ENCODE assay signal across 8 mouse cellular contexts in genomic region chr11:67482217-67482760, GRCm38 (mm10). TPM values are rescaled to one million over a fixed set of nuclear protein-coding genes. Genes with fewer than 3 reads are reported as not detected.
DNase-seq lines count a peak whose midpoint lies in the region; ATAC-seq lines count a peak whose summit lies in the region.

No protein-coding gene starts in this region.

- peak; percentile 71 for ATAC-seq in granulocyte monocyte progenitor cell, adult 5-6 weeks (replicated peaks; ENCODE audit: poor library complexity, severe bottlenecking)

- H3K4me3 ChIP-seq in limb, embryonic 10.5 days = no peak overlapping the region

- DNase-seq in kidney, postnatal 14 days = peak; percentile 27
- DNase-seq in kidney, adult 8-10 months = no peak
- peak; percentile 72 to 84 for DNase-seq in cerebellum, postnatal 10 days
- peak; percentile 45 for DNase-seq in limb, embryonic 10.5 days (ENCODE audit: low spot score)
- DNase-seq in skeletal muscle tissue, adult 2 months (ENCODE audit: low read depth, low spot score) = peak; percentile 44
- no peak for DNase-seq in MN1 (ENCODE audit: low spot score)
- no peak for DNase-seq in adrenal gland, postnatal 36 days

- WGBS in limb, embryonic 10.5 days = 59% methylated on average over 9 of the region's 9 CpGs

- H3K36me3 ChIP-seq in limb, embryonic 10.5 days = no peaks in the 10 kb centered on the region

- H3K9me3 ChIP-seq in limb, embryonic 10.5 days (replicated peaks) = no peaks in the 10 kb centered on the region

- peak overlapping the region; percentile 53; the same call in 1 of the 2 replicates for H3K27ac ChIP-seq in limb, embryonic 10.5 days

- H3K27me3 ChIP-seq in limb, embryonic 10.5 days (ENCODE audit: low read depth, poor library complexity, severe bottlenecking) = no peaks in the 10 kb centered on the region

- H3K4me1 ChIP-seq in limb, embryonic 10.5 days = peaks cover 23% of the 10 kb centered on the region

RNA-seq across cellular contexts. Expression of gene Gas7, which starts 27.1 kb away (rescaled TPM):
- 17.3 and 18.8 TPM in 2 replicates for total RNA-seq in granulocyte monocyte progenitor cell, adult 5-6 weeks (2014; fragmentation: Nextera tagmentation)
- 10.1 and 12.3 TPM in 2 replicates for total RNA-seq in granulocyte monocyte progenitor cell, adult 5-6 weeks (2017)
- polyA plus RNA-seq in limb, embryonic 10.5 days (2016; fragmentation: Nextera tagmentation; extraction: Ambion mirVana) = 1.8 and 2.7 TPM in 2 replicates
- total RNA-seq in adrenal gland, postnatal 36 days (2021) = 10 to 100 TPM; 37.2 to 76.3 TPM

Comparison
In these comparisons a context has a peak if more than half of its experiments do, and no peak if none do; other contexts are left out.
1. DNase-seq: peak in kidney, postnatal 14 days (single experiment), cerebellum, postnatal 10 days (2 of 2), limb, embryonic 10.5 days (single experiment) and skeletal muscle tissue, adult 2 months (single experiment); none in kidney, adult 8-10 months (0 of 2), MN1 (single experiment) and adrenal gland, postnatal 36 days (0 of 2).